Mouse (Mus musculus) cerebellum, postnatal 4 days (tissue): ENCODE data around the gene Mettl1.
A peak's percentile ranks its signal among the peaks of the same experiment; 100 is the strongest.
"Not testable (repeated sequence)": the region's sequence is repeated elsewhere in the genome, so short reads cannot be mapped to it uniquely, and the experiment has no call there.

Source experiments
- DNase-seq, 2 experiments: peaks; one replicate each; pipeline ENCODE4 v3.0.0; 2022; ENCODE audit warnings: low spot score in 2 of 2, mixed read lengths in 1 of 2

Mettl1 gene

GRCm38 (mm10) chr10:127068360-127069038 is 27.3 kb downstream of the Mettl1 start:
- DNase-seq = no peak

GRCm38 (mm10) chr10:127069281-127070189 is 28.3 kb downstream of the Mettl1 start:
- DNase-seq = peak in 1 of 2 experiments; percentile 55

GRCm38 (mm10) chr10:127070190-127071121 is 29.2 kb downstream of the Mettl1 start, which contains the start of gene Tspan31:
Tspan31 (minus strand) TSS chr10:127070264.
- peak; percentile 63 to 80 for DNase-seq

- no peak for DNase-seq
Measured at GRCm38 (mm10) chr10:127071203-127071602, 30.0 kb downstream of the Mettl1 start.

- not testable (repeated sequence) for DNase-seq
Measured at GRCm38 (mm10) chr10:127072270-127072669, 31.1 kb downstream of the Mettl1 start.

- not testable (repeated sequence) for DNase-seq
Measured at GRCm38 (mm10) chr10:127072969-127073368, 31.8 kb downstream of the Mettl1 start.

GRCm38 (mm10) chr10:127073981-127074380 is 32.8 kb downstream of the Mettl1 start:
- no peak for DNase-seq

- DNase-seq = no peak
Measured at GRCm38 (mm10) chr10:127075080-127075479, 33.9 kb downstream of the Mettl1 start, which contains the start of gene Agap2. Agap2 (plus strand) TSS chr10:127075284.

- no peak for DNase-seq
Measured at GRCm38 (mm10) chr10:127075651-127076050, 34.4 kb downstream of the Mettl1 start.

- DNase-seq = no peak
Measured at GRCm38 (mm10) chr10:127076082-127076481, 34.9 kb downstream of the Mettl1 start.

- DNase-seq = no peak
Measured at GRCm38 (mm10) chr10:127077515-127077914, 36.3 kb downstream of the Mettl1 start.

GRCm38 (mm10) chr10:127078001-127078676 is 36.9 kb downstream of the Mettl1 start:
- DNase-seq = no peak

- peak in 1 of 2 experiments; percentile 61 for DNase-seq
Measured at GRCm38 (mm10) chr10:127078677-127079575, 37.7 kb downstream of the Mettl1 start.

- DNase-seq = no peak
Measured at GRCm38 (mm10) chr10:127079665-127080391, 38.6 kb downstream of the Mettl1 start.

- DNase-seq = no peak
Measured at GRCm38 (mm10) chr10:127080901-127081780, 39.9 kb downstream of the Mettl1 start.

GRCm38 (mm10) chr10:127081996-127082620 is 40.9 kb downstream of the Mettl1 start:
- DNase-seq = no peak

GRCm38 (mm10) chr10:127083292-127083914 is 42.2 kb downstream of the Mettl1 start:
- DNase-seq = no peak
